In the genomic region with DNA sequence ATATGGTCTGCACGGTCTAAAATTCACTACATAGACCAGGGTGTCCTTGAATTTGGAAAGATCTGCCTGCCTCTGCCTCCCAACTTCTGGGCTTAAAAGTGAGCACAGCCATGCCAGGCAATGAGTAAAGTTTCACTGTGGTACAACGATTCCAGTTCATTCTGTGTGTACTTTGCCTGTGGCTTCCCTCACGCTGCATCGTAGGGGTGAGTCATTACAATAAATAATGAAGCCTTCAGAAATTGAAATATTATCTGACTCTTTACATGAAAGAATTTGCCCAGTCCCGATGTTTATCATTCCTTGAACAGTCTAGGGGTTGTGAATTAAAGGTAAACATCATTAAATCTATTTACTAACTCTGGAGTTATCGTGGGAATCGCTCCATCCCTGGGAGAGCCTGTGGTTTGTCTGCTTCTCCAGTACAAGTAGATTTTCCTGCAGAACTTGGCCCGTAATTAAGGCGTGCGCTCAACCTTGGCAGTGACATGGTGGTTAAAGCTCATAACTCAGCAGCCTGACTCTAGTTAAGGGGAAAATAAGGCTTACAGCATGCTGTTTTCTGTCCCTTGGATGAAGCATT, we compare ENCODE assay signal across 8 mouse cellular contexts.
DNase-seq lines count a peak whose midpoint lies in the region.
"Had no signal": no experiment of that assay in that cellular context is flagged by ENCODE, and none has a peak within 500 bp of the region (broad histone marks: within the 10 kb centered on the region; RNA-seq: fewer than 3 reads in every experiment).

No protein-coding gene starts in this region.

- DNase-seq in lung, postnatal 36 days: peak; percentile 1
- no peak for DNase-seq in lung, adult 18-20 months
- peak; percentile 16 for DNase-seq in adrenal gland, postnatal 25 days
- peak; percentile 12 to 25 for DNase-seq in kidney, postnatal 36 days
- peak; percentile 47 to 63 for DNase-seq in urinary bladder, postnatal 36 days (ENCODE audit: low spot score in 2 of 2)
- no peak for DNase-seq in right cerebral cortex, postnatal 25 days
- no peak for DNase-seq in right cerebral cortex, postnatal 36 days (ENCODE audit: low spot score in 2 of 2)
- DNase-seq: cerebellum, postnatal 14 days had no signal

Comparison
In these comparisons a context has a peak if more than half of its experiments do, and no peak if none do; other contexts are left out.
1. DNase-seq: peak in lung, postnatal 36 days (single experiment), adrenal gland, postnatal 25 days (single experiment), kidney, postnatal 36 days (2 of 2) and urinary bladder, postnatal 36 days (2 of 2); none in lung, adult 18-20 months (0 of 2), right cerebral cortex, postnatal 25 days (single experiment) and right cerebral cortex, postnatal 36 days (0 of 2).